Mouse (Mus musculus) embryonic fibroblast, embryonic 13.5 days (primary cell): ENCODE data around the gene Phf24.

ENCODE experiments used
- CTCF ChIP-seq: IDR thresholded peaks from 2 replicates; pipeline ENCODE4 v1.5.1; 2011; ENCODE audit warnings: mild to moderate bottlenecking, control low read depth, low read length, moderate library complexity, borderline replicate concordance; ENCODE audit not compliant: insufficient read depth
- POLR2A ChIP-seq: IDR thresholded peaks from 2 replicates; pipeline ENCODE4 v1.6.1; 2011; ENCODE audit warnings: low read depth, mild to moderate bottlenecking, control low read depth, low read length, moderate library complexity

DNA sequence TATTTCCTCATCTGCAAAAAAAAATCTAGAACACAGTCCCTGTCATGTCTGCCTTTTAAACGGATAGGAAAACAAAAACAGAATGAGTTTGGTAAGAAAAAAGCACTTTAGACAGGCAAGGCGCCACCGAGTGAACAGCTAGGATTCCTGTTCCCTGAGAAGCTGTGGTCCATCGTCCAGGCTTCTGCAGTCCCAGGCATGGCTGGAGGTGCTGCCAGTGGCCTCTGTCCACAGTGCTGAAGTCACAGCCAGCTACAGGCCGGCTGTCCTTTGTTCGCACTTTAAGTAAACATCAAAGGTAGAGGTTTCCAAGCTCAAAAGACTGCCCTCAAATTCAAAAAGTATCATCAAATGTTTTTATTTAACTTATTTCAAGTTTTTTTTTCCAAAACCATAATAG lies 28.6 kb downstream of the Phf24 start:
- TF ChIP-seq POLR2A, result no peak
- no peak for TF ChIP-seq CTCF
